Mouse (Mus musculus): ENCODE measurements at regions not wholly inside any gene's neighbourhood (a gene's known extent, or its start where the extent isn't known, plus 50 kb on each side); places are given as distances from the start of the nearest gene placed in this dataset.
"Not testable (repeated sequence)": the region's sequence is repeated elsewhere in the genome, so short reads cannot be mapped to it uniquely, and the experiment has no call there.

DNA sequence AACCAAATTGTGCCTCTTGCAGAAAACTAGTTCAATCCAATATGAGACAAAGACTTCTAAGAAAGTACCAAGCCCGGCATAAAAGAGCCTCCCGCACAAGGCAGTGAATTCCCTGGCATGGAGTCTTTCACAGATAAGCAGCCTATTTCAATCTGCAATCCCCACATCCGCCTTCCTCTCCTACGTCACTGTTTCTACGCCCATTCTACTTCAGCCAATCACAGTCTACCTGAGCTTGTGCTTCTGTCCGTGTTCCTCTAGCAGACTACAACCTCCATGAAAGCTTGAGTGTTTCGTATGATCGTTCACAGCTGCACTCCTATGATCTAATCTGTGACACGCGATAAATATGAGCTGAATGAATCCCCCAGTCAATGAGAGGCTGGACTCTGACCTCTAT lies 155.6 kb upstream of the Ipo5 start:
- DNase-seq (ENCODE audit: low spot score) = peak; percentile 29

DNA sequence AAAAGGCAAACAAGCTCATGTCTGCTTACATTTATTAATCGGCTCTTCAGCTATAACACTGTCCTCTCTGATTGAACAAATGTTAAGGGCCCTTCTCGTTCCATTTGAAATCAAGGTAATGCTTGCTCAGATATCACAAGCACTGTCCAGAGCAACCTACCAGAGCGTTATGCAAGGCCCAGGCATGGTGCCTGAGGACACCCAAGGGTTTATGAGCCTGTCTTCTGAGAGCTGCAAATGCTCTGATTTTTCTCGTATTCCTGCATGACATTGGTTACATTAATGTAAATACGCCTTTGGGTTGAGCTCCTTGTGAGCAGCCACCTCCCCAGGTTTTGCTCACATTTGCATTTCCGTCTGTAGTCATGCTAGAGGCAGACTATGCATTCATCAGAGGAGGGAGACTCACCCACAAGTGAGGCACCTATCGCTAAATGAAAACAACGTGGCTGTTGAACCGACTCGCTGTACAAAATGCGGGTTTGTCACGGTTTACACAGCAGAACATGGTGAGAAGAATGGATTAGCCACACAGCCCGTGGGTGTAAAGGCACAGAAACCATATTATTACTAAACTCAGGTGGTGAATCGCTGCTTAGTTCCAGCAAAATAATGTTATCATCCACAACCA lies 152.7 kb upstream of the Ipo5 start:
- DNase-seq (ENCODE audit: low spot score) = no peak

DNA sequence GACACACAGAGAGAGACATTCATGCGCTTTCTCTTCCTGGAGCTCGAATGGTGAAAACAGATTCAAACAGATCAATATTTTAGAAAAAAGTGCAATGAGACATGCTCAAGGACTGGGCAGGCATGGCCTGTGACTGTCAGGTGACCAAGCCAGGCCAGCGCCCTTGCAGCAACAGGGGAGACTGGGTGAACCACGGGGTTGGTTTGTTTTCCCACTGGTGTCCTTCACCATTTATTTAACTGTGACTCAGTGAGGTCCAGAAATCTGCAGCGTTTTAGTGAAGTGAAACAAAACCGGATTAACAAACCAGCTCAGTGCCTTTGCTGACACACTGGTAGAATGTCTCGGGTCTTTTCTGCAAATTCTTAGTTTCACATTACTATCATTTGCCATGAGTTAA lies 148.9 kb upstream of the Ipo5 start:
- no peak for DNase-seq (ENCODE audit: low spot score)

DNA sequence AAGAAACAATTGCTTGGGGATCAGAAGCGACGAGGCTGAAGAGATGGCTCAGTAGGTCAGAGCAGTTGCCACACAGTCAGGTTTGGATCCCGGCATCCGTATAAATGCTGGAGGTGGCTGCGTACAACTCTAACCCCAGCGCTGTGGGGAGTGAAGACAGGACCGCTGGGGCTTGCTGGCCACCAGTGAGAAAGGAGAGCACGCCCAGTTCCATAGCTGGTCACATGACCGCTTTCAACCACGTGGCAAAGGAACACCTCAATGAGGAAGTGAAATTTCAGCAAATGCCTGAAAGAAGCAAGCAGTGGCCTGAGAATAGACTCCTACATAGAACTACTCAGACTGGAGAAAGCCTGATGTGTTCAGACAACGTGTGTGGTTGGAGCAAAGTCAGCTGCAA lies 148.3 kb upstream of the Ipo5 start:
- DNase-seq (ENCODE audit: low spot score) = peak; percentile 45

DNA sequence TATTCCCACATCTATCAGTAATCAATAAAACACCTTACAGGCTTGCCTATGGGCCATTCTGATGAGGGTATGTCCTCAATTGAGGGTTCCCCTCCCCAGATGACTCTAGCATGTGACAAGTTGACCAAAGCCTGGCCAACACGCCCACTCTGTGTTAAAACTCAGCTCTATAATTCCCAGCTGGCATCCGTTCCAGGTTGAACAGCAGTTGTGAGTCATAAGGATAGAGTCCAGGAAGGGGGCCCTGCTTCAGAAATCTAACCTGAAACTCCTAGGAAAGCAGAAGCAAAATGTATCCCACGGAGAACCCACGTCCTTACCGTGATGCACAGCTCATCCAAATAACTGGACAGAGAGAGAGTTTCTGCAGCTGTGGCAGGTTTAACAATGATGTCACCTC lies 147.2 kb upstream of the Ipo5 start:
- DNase-seq (ENCODE audit: low spot score) = no peak

DNA sequence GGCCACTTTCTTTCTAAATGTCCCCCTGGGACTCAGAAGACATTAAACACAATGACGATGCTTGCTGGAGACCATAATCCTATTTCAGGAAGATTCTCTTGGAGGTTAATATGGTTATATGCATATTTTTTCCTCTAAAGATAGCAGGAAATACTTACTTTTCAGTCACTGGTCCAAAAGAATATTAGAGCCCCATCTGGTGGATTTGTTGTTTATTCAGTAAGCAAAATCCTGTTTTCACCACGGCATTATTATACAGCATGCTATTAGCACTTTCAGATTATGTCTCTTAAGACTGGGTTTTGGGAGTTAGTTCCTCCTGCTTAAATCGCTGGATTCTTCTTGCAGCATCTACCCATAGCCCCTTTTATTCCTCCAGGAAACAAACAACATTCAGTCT lies 146.6 kb upstream of the Ipo5 start:
- DNase-seq (ENCODE audit: low spot score) = no peak

DNA sequence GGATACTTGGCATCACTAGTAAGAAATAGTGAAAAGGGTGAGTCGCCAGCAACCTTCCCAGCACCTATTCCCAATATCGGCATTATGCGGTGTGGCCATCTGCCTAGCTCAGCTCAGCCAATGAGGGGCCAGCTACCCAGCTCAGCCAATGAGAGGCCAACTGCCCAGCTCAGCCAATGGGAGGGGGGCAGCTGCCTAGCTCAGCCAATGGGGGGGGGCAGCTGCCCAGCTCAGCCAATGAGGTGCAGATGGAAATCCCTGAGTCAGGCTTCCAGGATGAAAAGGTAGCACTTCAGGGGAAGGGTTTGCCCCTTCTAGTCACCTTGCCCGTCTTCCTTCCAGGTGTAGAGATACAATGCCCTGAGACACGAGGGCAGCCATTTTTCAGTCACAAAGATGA lies 144.6 kb upstream of the Ipo5 start:
- DNase-seq (ENCODE audit: low spot score) = no peak

DNA sequence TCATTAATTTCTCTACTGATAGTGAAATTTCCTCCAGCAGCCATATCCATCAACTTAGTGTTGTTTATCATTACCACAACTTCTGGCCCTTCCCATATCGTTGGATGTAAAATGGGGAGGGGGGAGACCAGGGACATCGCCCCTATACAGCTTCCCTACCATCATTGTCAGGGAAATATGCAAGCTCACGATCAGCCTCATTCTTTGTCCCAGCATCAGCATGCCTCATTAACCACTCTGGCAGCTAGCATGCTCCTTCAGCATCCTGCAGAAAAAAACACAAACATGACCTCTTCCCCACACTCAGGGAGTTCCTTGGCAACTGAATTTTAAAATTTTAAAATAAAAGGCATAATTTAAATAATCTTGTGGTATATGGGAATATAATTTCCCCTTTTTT lies 140.4 kb upstream of the Ipo5 start:
- DNase-seq (ENCODE audit: low spot score) = no peak

DNA sequence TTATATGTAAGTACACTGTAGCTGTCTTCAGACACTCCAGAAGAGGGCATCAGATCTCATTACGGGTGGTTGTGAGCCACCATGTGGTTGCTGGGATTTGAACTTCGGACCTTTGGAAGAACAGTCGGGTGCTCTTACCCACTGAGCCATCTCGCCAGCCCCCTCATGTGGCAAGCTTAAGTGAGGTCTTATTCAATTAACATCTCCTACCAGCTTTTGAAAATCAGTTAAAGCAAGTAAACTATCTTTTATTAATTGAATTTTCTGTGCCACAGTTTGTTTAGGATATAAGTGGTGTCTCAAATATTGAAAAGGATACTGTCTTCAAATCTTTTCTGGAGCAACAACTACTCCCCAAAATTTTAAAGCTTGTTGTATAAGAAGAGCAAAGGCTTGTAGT lies 138.0 kb upstream of the Ipo5 start:
- not testable (repeated sequence) for DNase-seq (ENCODE audit: low spot score)

DNA sequence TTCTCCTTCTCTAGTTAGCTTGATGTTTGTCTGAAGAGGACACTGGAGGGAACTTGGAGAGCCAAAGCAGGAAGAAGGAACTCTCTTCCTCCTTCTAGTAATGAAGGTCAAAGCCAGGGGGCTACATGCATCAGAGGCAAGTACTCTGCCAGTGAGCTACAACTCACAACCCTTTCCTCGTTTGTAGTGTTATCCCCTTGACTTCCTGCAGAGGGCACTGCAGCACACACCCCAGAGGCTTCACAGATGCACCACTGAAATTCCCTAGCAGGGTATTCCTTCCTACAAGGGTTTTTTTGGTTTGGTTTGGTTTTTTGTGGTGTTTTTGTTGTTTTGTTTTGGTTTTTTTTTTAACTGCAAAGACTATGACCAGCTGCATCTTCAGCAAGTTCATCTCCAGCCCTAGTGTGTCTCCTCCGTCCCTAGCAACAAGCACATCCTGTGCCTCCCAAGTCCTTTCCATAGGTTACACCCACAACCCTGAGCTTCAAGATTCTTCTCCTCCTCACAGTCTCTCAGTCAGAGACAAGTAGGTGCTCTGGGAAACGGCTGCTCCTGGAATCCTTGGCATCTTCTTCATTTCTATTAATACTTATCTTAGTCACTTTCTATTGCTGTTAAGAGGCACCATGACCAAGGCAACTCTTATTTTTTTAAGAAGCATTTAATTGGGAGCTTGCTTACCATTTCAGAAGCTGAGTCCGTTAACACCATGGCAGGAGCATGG lies 119.0 kb upstream of the Ipo5 start:
- no peak for DNase-seq (ENCODE audit: low spot score)

DNA sequence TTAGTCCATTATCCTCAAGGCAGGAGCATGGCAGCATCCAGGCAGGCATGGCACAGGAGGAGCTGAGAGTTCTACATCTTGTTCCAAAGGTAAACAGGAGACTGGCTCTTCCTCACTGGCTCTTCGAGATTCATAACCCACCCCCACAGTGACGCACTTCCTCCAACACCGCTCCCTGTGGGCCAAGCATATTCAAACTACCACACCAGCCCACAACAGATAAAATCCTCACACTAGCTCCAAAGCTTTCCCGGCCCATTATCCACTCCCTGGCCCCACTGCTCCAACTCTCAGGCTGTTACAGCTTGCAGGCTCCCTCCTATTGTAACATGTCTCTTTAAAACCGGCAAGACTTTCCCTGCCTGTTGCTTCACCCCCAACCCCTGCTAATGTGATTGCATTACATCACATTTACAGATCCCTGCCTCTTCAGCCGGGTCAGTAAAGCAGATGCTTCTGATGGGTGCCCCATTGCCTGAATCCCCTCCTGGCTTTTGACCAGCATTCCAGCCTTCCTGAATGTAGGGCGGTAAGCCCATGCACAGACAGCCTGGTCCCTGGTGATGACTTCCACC lies 113.0 kb upstream of the Ipo5 start:
- no peak for DNase-seq (ENCODE audit: low spot score)

DNA sequence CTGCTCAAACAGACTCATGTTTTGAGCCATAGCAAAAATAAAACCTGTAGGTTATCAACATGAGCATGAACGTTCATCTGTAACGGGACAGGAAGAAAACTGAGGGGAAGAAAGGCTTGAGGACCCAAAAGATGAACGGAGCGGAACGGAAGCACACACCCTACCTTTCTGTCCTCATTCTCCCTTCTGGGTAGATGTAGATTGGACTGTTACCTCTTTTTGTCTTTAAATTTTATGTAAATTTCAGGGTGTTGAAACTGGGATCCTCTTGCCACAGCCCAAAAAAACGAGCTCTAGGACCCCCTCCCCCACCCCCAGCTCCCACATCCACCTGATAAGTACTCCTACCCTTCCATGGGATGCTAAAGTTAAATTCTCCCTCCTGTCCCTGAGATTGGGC lies 107.8 kb upstream of the Ipo5 start:
- DNase-seq (ENCODE audit: low spot score) = no peak

DNA sequence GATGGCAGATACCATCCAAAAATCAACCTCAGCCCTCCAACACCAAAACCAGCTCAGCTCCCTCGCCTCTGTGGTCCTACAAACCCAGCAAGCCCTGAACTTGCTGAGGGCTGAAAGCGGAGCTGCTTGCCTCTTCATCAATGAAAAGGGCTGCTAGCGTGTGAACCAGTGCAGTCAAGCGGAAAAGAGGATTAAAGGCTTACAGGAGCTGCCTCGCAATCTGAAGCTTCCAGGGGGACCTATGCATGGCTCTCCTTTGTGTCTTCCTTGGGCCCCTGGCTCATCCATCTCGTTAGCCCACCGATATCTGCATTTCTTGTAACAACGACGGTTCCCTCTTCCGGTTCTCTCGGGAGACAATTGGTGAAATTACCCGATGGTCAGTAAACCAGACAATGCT lies 107.3 kb upstream of the Ipo5 start:
- DNase-seq (ENCODE audit: low spot score) = no peak

DNA sequence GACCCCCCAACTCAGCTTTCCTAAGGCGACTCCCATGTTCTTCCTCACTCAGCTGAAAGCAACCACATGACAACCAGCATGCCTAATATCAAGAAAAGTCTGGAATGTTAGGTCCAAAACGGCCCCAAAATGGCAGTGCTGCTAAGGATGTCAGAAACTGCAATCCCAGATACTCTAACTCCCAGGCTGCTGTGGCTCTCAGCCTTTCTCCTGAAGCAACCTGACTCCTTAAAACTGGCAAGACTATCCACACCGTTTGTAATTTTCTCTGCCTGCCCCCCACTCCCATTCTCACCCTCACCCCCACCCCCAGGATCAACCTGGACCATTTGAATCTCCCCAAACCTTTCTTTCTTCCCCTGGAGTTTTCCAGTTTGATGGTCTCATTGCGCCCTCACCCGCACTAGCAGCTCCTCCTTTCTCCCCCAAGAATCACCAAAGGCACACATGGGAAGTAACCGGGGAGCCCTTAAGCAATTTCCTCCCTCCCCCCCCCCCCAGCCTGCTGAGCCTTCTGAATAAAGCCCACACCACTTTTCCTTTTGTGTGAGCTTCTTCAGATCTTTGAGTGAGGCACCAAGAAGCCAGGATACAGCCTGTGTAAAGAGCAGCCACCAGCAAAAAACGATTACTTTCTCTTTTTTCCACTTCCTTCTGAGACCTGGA lies 106.7 kb upstream of the Ipo5 start:
- DNase-seq (ENCODE audit: low spot score) = no peak

DNA sequence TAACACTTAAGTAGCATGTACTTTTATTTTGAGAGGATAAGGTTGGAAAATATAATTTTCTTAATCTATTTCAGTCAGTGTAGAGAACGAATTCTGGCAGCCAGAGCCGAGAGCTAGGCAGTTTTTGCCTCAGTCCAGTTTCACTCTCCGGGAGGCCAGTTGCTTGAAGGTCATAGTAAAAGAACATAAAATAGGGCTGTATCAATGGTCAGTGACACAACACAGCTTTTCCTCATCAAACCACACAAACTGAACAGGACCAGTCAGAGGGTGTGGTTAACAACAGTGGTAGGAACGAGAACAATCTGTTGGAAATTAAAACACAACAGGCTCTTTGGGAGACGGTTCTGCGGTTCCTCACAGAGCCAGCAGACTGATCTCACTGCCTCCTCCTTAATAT lies 105.9 kb upstream of the Ipo5 start:
- peak; percentile 63 for DNase-seq (ENCODE audit: low spot score)

DNA sequence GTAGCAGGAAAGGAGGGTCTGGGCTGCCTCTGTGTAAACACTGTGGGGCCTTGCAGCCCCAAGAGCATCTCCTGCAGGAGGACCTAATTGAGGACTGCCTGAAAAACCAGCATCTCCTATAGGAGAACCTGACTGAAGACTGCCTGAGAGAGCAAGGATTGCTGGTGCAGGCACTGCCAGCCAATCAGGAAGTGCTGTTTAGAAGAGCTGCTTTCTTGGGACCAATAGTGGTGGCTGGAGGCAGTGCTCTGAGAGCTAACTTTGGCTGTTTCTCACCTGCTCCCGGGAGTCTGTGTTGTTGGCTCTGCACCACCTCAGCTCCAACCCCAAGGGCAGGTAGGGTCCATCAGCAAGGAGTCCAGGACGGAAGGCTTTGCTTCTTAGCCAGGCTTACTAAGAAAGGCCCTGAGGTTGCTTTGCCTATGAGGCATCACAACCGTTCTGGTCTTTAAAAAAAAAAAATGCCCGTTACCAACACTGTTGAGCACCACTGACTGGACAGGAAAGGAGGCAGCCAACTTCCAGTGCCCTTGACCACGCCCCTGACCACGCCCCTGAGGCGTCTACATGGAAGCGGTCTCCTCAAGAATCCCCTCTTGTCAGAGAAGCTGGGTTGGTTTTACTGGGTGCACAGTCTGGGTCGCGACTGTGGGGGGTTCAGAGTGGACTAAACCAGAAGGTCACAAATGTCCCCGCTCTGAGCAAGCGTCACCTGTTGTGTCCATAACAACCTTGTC lies 105.0 kb upstream of the Ipo5 start:
- peak; percentile 28 for DNase-seq (ENCODE audit: low spot score)

DNA sequence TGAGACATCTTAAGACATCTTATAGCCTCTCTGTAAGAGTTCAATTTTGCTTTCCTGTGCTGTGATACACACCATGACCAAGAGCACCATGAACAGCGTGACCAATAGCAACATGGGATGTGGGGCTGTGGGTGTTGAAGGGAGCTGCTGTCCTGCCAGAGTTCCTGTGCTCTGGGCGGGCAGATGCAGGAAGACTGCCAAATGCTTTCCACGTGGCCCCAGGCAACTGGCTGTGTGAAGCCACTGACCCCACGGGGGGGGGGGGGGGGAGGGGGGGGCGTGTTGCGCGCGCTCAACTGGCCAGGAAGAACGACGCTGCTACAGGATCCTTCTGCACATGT lies 104.5 kb upstream of the Ipo5 start:
- DNase-seq (ENCODE audit: low spot score) = peak; percentile 24

DNA sequence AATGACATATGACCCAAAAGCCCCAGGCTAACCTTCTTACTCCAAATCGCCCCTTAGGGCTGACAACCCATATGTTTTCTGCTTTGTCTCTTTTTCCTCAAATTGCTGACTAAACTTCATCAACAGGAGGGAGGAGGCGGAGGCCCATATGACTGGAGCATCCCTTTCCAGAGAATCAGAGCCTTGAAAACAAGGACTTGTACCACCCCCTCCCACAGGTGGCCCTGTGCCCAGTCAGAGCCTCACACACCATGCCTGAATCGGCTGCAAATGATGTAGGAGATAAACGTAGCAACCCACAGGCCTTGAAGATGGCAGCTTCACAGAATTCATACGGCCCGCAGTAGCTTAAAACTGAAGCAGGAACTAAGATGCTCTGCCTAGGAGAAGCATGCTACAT lies 101.7 kb upstream of the Ipo5 start:
- DNase-seq (ENCODE audit: low spot score) = no peak

DNA sequence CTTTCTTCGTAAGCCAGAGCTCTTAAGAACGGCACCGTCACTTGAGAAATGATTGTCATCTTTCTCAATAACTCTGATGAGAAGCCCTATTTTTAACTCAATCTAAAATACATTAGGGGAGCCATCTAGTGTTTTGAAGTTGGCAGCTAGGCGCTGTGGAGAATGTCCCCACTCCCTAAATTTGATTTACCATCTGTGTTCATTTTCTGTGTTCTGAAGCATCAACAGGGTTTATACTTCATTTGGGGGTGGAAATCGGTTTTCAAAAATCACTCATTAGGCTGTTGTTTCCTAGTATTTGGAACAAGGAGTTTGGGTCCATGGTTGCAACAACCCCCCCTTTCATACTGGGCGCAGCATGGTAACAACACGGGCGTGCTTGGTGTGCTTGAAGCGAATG lies 97.1 kb upstream of the Ipo5 start:
- no peak for DNase-seq (ENCODE audit: low spot score)

DNA sequence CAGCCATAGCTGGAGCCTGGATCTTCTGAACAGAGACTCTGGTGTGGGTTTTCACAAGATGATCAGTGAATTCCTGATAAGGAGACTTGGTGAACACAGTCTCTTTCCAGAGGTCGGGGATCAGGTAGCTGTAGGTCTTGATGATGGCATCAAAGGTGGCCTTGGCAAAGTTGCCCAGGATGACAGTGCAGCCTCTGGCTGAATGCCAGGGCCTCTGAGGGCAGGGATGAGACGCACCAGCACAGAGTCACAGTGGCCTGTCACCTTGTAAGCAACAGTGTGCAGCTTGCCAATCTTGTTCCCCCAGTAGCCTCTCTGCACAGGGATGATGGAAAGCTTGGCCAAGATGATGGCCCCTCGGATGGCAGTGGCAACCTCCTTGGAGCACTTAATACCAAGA lies 95.9 kb upstream of the Ipo5 start:
- not testable (repeated sequence) for DNase-seq (ENCODE audit: low spot score)

DNA sequence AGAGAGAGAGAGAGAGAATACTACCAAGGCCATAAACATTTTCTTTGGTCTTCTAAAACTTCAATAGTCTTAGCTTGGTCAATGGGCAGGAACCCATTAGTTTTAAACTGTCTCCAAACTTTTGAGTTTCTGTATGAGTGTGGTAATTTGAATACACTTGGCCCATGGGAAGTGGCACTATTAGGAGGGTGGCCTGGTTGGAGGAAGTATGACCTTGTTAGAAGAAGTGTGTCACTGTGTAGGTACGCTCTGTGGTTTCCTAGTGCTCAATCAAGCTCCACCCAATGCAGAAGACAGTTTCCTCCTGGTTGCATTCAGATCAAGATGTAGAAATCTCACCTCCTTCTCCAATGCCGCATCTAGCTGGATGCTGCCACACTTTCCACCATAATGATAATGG lies 94.5 kb upstream of the Ipo5 start:
- DNase-seq (ENCODE audit: low spot score) = no peak

DNA sequence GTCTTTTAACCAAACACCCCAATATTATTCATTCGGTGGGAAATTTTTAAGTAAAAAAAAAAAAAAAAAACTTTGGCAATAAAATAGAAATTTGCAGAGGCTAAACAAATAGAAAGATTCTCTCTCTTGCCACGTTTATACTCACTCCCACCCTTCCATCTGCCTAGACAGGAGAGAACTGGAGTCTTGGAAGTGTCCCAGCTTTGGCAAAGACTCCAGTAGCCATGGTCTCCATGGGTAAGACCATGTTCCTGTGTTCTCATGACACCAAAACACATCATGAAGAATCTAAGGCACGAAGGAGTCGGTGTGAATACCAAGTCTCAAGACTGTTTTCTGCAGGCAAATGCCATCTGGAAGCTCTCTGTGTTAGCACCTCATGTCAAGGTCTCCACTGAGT lies 84.8 kb upstream of the Ipo5 start:
- no peak for DNase-seq (ENCODE audit: low spot score)

DNA sequence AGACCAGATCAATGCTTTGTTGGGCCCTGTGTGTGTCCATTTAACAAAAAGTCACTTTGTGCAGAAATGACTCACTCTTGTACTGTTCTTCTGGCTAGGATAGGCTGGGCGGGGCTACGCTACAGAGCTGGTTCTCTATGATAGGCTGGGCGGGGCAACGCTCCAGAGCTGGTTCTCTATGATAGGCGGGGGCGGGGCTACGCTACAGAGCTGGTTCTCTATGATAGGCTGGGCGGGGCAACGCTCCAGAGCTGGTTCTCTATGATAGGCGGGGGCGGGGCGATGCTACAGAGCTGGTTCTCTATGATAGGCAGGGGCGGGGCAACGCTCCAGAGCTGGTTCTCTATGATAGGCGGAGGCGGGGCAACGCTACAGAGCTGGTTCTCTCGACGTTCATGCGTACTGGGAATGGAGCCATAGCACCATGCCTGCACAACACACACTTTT lies 80.6 kb upstream of the Ipo5 start:
- DNase-seq (ENCODE audit: low spot score) = not testable (repeated sequence)

Data from lung, postnatal 25 days (tissue).